Mouse (Mus musculus) spleen, adult 2 months (tissue): ENCODE measurements at regions not wholly inside any gene's neighbourhood (a gene's known extent, or its start where the extent isn't known, plus 50 kb on each side); places are given as distances from the start of the nearest gene placed in this dataset.

Experiments used
- CTCF ChIP-seq: fragments of 200-500 bp; IDR thresholded peaks from 2 replicates; pipeline ENCODE4 v1.5.1; 2011; ENCODE audit warnings: mild to moderate bottlenecking, inconsistent platforms; ENCODE audit not compliant: insufficient read depth, insufficient read length, insufficient replicate concordance; ENCODE audit errors: extremely low read depth
- POLR2A ChIP-seq: fragments of 200-500 bp; IDR thresholded peaks from 2 replicates; pipeline ENCODE4 v1.6.1; 2011; ENCODE audit warnings: low read depth, low read length, inconsistent platforms

DNA sequence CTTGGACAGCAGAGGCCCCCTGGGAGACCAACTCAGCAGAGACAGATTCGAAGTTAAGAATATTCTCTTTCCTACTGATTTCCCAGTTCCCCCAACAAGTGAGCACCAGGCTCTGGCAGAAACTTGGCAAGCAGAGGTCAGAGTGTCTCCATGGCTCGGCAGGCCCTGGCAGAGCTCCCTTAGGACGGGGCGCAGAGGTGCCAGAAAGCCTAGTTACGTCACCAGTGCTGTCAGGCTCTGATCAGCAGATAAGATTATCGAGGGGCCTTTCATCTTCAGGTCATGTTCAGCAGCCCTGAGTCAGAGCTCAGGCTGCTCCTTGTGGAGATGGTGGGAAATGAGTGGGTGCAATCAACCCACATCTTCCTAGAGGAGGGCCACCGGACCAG, 196.2 kb downstream of the Sptssa start:
- TF ChIP-seq POLR2A, result no peak
- TF ChIP-seq CTCF, result no peak
